Mouse (Mus musculus) urinary bladder, postnatal 4 days (tissue): Measurements from ENCODE around the gene Nlrc5.

Experiments
- DNase-seq, 2 experiments: peaks; one replicate each; pipeline ENCODE4 v3.0.0; 2021 to 2022; ENCODE audit warnings: low spot score in 2 of 2

Gene Nlrc5

DNA sequence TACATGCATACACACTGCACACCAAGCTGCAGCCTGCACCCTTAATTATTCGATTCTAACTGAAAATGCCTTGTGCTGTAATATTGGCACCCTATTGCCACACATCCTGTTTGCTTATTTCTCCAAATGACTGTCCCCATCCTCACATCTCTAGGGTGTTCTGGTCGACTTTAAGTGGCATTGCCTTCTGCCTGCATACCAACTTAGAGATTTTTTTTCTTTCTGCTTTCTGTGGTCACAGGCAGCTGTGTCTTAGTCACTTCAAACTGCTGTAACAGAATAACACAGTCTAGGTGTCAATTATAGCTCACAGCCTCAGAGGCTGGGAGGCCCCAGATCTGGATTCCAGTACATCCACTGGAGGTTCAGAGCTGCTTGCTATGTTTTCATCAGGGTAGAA lies 24.4 kb downstream of the Nlrc5 start:
- no peak for DNase-seq

- DNase-seq = peak in 1 of 2 experiments; percentile 39
Observed at GRCm38 (mm10) chr8:94469656-94470055, 35.5 kb downstream of the Nlrc5 start.

DNA sequence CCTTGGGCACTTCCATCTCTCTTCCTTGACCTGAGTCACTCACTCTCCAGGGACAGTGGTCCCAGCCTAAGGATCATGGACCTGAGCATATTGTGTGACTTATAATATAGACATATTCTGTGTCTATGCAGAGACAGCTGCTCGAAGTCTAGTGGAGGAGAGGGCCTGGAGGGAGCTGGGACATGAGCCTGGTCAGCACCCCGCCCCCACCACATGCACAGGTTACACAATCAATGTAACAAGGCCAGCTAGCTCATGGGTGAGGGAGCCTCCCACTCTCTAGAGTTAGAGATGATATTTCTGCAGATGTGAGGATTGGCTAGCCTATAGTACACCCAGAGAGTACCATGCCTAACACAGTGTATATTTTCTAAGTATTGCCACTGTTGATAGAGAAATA lies 36.6 kb downstream of the Nlrc5 start:
- peak in 1 of 2 experiments; percentile 42 for DNase-seq

DNA sequence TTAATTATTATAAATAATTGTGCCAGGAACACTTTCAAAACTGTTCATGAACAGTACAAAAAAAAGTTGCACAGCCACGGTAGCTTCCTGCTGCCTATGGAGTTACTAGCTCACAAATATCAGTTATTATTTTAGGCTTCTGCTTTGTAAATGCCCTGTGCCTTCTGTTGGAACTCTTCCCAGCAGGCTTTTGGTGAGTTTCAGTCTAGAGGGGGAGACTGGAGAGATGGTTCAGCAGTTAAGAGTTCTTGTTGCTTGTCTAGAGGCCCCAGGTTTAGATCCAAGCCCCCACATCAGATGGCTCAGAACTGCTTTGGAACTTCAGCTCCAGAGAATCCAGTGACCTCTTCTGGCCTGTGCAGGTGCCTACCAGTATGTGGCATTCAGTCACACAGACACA lies 37.1 kb downstream of the Nlrc5 start:
- peak in 1 of 2 experiments; percentile 30 for DNase-seq

- DNase-seq = peak in 1 of 2 experiments; percentile 56
Observed at GRCm38 (mm10) chr8:94472741-94473140, 38.6 kb downstream of the Nlrc5 start.

GRCm38 (mm10) chr8:94473431-94473830 lies 39.3 kb downstream of the Nlrc5 start:
- DNase-seq = peak in 1 of 2 experiments; percentile 59

DNA sequence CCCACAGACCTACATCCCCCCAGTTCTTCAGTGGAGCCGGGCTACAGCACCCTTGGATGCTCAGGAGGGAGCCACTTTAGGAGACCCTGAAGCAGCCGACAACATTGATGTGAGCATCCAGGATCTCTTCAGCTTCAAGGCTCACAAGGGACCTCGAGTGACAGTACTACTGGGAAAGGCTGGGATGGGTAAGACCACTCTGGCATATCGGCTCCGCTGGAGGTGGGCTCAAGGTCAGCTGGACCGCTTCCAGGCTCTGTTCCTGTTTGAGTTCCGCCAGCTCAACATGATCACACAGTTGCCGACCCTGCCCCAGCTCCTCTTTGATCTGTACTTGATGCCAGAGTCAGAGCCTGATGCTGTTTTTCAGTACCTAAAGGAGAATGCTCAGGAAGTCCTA lies 41.6 kb downstream of the Nlrc5 start:
- peak in 1 of 2 experiments; percentile 57 for DNase-seq

DNA sequence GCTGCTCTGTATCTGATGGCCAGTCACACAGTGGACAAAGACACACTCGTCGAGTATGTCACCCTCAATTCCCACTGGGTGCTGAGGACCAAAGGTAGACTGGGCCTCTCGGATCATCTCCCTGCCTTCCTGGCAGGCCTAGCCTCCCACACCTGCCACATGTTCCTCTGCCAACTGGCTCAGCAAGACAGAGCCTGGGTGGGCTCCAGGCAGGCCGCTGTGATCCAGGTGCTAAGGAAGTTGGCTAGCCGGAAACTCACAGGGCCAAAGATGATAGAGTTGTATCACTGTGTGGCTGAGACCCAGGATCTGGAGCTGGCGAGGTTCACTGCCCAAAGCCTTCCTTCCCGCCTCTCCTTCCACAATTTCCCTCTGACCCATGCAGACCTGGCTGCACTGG lies 42.7 kb downstream of the Nlrc5 start:
- peak in 1 of 2 experiments; percentile 56 for DNase-seq

DNA sequence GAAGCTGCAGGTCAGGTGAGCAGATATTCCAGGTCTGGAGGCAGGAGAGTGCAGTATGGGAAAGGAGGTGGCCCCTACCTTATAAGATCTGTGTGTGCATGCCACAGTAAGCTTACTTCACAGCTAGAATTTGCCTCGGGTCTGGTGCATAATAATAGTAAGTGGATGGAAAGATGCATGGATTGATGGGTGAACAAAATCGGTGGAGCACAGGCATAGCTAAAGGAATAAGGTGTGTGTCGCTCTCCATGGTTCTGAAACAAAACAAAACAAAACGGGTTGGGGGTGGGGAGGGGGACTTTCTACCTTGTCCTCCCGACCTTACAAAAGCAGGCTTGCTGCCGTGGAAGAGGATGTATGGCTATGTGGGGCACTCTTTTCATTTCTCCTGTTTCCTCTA lies 47.9 kb downstream of the Nlrc5 start:
- peak in 1 of 2 experiments; percentile 36 for DNase-seq

- peak in 1 of 2 experiments; percentile 33 for DNase-seq
Observed at GRCm38 (mm10) chr8:94485288-94485687, 51.1 kb downstream of the Nlrc5 start.

- peak in 1 of 2 experiments; percentile 68 for DNase-seq
Observed at GRCm38 (mm10) chr8:94485882-94486281, 51.7 kb downstream of the Nlrc5 start.

- peak in 1 of 2 experiments; percentile 54 for DNase-seq
Observed at GRCm38 (mm10) chr8:94488016-94488415, 53.9 kb downstream of the Nlrc5 start.

DNA sequence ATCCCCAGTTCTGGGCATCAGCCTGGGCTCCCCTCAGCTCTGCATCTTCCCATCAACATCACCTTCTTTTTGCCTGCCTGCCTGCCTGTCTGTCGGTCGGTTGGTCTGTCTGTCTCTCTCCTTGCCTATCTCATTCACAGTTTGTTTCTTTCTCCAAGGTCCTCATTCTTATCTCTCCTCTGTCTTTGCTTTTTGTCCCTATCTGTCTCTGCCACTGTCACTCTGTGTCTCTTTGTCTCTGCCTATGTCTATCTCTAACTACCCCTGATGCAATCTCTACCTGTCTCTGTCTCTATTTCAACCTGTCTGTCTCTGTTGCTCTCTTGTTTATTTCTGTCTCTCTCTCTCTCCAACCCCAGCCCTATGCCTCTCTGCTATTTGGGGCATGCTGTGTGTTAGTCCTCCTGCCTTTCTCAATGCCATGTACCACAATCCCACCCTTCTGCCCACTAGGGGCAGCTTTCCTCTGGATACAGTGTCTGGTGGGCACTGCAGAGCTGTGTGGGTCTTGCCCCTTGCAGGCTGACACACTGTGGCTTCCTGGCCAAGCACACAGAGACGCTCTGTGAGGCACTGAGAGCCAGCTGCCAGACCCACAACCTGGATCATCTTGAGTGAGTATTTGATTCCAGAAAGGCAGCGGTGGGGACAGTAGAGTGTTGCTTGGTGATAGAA lies 55.8 kb downstream of the Nlrc5 start:
- no peak for DNase-seq

GRCm38 (mm10) chr8:94492021-94492681 lies 58.0 kb downstream of the Nlrc5 start:
- peak; percentile 70 to 86 for DNase-seq

DNA sequence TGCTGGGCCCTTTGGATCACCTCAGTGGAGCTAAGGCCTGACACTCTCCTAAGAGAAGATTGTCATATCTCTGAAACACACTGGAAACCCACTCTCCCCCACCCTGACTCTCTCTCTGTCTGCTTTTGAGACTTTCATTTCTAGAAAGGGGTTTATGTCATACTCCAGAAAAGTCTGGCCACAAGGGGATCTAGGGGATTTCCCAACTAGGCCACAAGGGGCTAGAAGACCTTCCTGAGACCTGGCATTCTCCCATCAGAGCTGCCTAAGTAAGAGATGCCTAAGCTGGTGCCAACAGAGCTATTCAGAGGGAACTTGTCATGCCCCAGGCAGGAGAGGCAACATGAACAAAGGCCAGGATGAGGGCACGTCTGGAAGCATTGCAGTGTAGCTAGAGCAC lies 59.1 kb downstream of the Nlrc5 start:
- DNase-seq = no peak

- no peak for DNase-seq
Observed at GRCm38 (mm10) chr8:94515430-94516208, 81.5 kb downstream of the Nlrc5 start.

GRCm38 (mm10) chr8:94516209-94516593 lies 82.0 kb downstream of the Nlrc5 start:
- DNase-seq = no peak

DNA sequence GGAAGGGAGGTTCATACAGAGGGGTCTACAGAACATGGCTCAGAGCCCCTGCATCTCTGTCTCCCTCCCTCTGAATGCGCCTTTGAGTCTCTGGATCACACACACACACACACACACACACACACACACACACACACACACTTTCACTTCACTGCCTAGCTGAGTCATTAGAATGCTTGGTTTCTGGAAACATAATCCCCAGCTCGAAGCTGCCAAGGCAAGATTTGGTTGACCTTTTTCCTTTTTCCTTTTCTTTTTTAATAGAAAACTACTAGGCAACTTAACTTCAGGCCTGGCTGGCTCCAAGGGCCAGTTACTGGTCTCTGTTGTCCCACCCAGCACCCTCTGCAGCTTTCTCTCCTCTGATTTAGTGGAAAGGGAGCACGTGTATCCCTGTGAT lies 82.6 kb downstream of the Nlrc5 start:
- no peak for DNase-seq

DNA sequence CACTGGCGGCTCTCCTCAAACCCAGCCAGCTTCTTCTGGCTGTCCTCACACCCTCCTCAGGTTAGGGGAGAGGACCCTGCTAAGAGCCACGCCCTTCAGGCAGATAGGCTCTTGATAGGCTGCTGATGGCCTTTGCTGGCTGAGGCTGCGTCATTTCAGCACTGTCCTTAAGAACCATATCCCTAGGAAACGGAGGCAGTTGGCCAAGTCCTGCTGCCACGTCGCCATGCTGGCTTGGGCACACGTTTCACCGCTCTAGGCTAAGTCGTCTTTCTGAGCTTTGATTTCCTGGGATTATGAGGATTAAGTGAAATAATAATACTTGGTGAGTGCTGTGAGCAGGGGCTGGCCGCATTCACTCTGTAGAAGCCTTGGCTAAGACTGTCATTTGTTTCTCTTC lies 84.2 kb downstream of the Nlrc5 start:
- no peak for DNase-seq

DNA sequence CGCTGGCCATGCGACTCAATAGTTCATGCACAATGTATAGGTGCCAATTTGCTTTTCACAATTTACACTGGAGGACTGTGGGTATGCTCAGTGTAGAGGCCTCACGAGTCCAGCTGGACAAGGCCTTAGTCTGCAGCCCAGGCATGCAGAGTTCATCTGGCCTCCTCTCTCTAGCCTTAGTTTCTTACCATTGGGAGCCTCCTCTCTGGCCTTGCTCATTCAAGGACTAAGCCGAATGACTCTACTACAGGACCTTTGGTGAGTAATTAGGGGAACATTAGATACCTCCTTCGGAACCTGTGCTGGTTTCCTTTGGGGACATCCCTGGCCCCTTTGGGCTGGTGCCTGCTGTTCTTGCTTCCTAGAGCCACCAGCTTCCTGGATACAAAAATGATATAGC lies 84.9 kb downstream of the Nlrc5 start:
- DNase-seq = no peak

GRCm38 (mm10) chr8:94521481-94521880 lies 87.3 kb downstream of the Nlrc5 start:
- no peak for DNase-seq

- no peak for DNase-seq
Observed at GRCm38 (mm10) chr8:94522482-94522881, 88.3 kb downstream of the Nlrc5 start.

- no peak for DNase-seq
Observed at GRCm38 (mm10) chr8:94524554-94524953, 90.4 kb downstream of the Nlrc5 start.
